Mouse (Mus musculus) layer of hippocampus, postnatal 10 days (tissue): Measurements from ENCODE around the gene Fxyd6. TPM values are rescaled to one million over a fixed set of nuclear protein-coding genes. Genes with fewer than 3 reads are reported as not detected.

Experiments
- DNase-seq, 2 experiments: peaks; one replicate each; pipeline ENCODE4 v3.0.0; 2021; ENCODE audit warnings: low spot score in 2 of 2
- total RNA-seq, 2 experiments: library from RNA; stranded (reverse); gene quantifications; 2 replicates each; pipeline ENCODE4 v1.2.3; 2021

Gene Fxyd6
- total RNA-seq, 2 experiments from 2014 or later: 288 to 309 TPM

DNA sequence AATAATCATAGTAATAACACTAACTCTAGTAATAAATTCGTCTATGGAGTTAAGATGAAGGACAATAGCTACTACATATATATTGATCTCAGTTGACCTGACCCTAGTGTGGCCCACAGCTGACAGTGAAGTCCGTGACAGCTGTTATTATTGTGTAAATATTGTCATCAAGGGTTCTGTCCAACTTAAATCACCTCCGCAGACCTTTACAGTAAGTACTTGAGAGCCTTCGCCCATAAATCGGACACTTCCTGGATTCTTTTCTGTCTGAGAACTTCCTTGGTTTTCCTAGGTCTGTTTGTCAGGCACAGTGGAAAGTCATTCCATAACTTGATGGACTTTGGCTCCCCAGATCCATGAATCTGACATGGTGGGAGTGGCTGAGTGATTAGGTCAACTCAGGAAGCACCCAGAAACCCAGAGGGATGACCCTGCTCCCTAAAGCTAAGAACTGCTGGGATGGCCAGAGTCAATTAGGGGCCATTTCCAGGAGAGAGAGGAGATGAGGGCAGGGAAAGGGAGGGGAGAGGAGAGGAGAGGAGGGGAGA, 74.3 kb downstream of the Fxyd6 start:
- no peak for DNase-seq

Other genes with a start within 250 kb of the Fxyd6 start
- 1 to 10 TPM; 2.4 to 2.7 TPM for gene Scn4b, start 231.8 kb upstream of the Fxyd6 start, total RNA-seq
- under 1 TPM in 1 of 2 experiments, not detected in 1; 0.20 TPM for gene BC049352, start 188.2 kb upstream of the Fxyd6 start, total RNA-seq
- not detected for gene Tmprss4, start 166.1 kb upstream of the Fxyd6 start, total RNA-seq
- gene Il10ra, start 101.0 kb upstream of the Fxyd6 start, total RNA-seq: 1 to 10 TPM; 1.9 to 2.2 TPM
- gene Tmprss13, start 51.1 kb upstream of the Fxyd6 start, total RNA-seq: not detected
- 10 to 100 TPM in 1 of 2 experiments, 1 to 10 TPM in 1; 8.9 to 10.4 TPM for gene Fxyd2, start 29.5 kb downstream of the Fxyd6 start, total RNA-seq
- gene Dscaml1, start 56.4 kb downstream of the Fxyd6 start, total RNA-seq: 10 to 100 TPM; 67.0 to 72.6 TPM